Mouse (Mus musculus) MN1 (cell line): ENCODE measurements at regions not wholly inside any gene's neighbourhood (a gene's known extent, or its start where the extent isn't known, plus 50 kb on each side); places are given as distances from the start of the nearest gene placed in this dataset.
A peak's percentile ranks its signal among the peaks of the same experiment; 100 is the strongest.
"Not testable (repeated sequence)": the region's sequence is repeated elsewhere in the genome, so short reads cannot be mapped to it uniquely, and the experiment has no call there.

Experiments
- DNase-seq: peaks from one replicate; pipeline ENCODE4 v3.0.0-alpha.2; 2016; ENCODE audit warnings: low spot score

DNA sequence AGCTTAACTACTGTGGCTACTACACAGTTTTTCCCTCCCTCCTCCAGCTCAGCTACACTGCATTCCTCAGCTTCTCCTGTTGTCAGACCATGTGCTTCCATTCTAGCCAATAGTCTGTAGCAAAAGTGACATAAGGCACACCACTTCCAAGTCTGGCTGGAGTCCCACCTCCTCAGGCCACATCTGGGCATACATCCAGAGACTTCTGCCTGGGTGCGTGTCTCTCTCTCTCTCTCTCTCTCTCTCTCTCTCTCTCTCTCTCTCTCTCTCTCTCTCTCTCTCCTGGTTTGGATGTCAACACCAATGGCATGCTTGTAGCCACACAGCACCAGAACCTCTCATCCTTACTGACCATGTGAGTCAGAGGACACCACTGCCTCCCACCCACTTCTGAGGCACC, 55.6 kb upstream of the Cdyl start:
- peak; percentile 72 for DNase-seq

DNA sequence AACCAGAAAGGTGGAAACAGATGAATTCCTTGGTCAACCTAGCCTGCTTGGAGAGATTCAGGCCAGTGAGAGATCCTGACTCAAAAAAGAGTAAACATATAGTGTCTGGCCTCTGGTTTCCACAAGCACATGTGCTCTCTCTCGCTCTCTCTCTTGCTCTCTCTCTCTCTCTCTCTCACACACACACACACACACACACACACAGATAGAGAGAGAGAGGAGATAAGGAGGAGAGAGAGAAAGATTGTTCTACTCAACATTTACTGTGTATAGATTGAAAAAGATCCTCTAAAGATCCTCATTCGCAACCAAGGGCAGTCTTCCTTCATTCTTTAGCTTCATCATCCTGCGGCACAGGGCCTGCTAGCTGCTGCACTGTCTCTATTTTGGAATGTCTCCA, 54.9 kb upstream of the Cdyl start:
- no peak for DNase-seq

DNA sequence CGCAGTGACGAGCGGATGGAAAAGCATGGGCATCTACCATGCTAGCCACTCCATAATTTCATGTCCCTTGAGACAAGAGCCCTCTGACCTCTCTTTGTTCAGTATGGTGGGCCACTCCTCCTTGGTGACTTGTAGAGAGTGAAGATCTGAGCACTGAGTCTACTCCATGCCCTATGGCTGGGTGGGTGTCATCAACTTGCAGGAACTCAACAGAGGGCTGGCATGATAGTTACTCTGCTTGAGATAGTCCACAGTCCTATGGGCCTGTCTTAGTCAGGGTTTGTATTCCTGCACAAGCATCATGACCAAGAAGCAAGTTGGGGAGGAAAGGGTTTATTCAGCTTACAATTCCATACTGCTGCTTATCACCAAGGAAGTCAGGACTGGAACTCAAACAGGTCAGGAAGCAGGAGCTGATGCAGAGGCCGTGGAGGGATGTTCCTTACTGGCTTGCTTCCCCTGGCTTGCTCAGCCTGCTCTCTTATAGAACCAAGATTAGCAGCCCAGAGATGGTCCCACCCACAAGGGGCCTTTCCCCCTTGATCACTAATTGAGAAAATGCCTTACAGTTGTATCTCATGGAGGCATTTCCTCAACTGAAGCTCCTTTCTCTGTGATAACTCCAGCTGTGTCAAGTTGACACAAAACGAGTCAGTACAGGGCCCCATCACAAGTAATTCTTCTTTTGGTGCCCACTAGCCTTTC, 52.6 kb upstream of the Cdyl start:
- DNase-seq = not testable (repeated sequence)

DNA sequence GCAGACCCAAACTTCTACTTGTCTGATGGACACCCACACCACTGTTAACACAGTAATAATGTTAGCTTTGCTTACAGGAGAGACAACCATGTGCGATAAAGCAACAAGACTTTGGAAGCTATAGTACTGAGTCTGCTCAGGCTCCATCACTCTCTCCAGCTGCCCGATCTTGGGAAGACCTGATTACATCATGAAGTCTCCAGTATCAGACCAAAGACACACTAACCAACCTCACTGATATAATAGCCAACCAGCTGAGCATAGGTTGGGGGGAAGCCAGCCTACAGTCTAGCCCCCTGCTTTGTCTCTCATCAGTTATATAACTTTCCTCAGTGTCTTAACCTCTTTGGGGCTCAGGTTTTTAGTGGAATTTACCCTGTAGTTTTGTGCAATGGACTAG, 51.9 kb upstream of the Cdyl start:
- no peak for DNase-seq
